Comparison of ENCODE assay signal across 8 mouse cellular contexts in genomic region chr7:141096649-141097056, GRCm38 (mm10). TPM values are rescaled to one million over a fixed set of nuclear protein-coding genes. Genes with fewer than 3 reads are reported as not detected.
DNase-seq lines count a peak whose midpoint lies in the region; ATAC-seq and TF ChIP-seq lines count a peak whose summit lies in the region.

No protein-coding gene starts in this region.

- H3K27ac ChIP-seq in heart, embryonic 16.5 days (ENCODE audit: low read length): peak overlapping the region; percentile 52; the same call in 1 of the 2 replicates
- H3K27ac ChIP-seq in liver, adult 2 months (replicated peaks; ENCODE audit: insufficient read depth, low read depth, low read length): no peak overlapping the region
- H3K27ac ChIP-seq in olfactory bulb, adult 2 months (ENCODE audit: insufficient read depth, low read depth, low read length): no peak overlapping the region
- no peak overlapping the region for H3K27ac ChIP-seq in forebrain, embryonic 11.5 days (ENCODE audit: low read depth, low read length)

- H3K36me3 ChIP-seq in heart, embryonic 16.5 days (ENCODE audit: control insufficient read depth, insufficient read depth): no peaks in the 10 kb centered on the region
- no peaks in the 10 kb centered on the region for H3K36me3 ChIP-seq in liver, adult 2 months (ENCODE audit: control insufficient read depth, insufficient read depth, low read length)
- H3K36me3 ChIP-seq in forebrain, embryonic 11.5 days (ENCODE audit: control insufficient read depth, insufficient read depth, low read length): no peaks in the 10 kb centered on the region

- H3K4me3 ChIP-seq in heart, embryonic 16.5 days (ENCODE audit: low read length): peak overlapping the region; percentile 9
- H3K4me3 ChIP-seq in liver, adult 2 months (ENCODE audit: insufficient read depth, low read depth, low read length): peak overlapping the region; percentile 7; the same call in 1 of the 2 replicates
- H3K4me3 ChIP-seq in olfactory bulb, adult 2 months (ENCODE audit: insufficient read depth, low read depth, low read length): peak overlapping the region; percentile 17; the same call in 1 of the 2 replicates
- H3K4me3 ChIP-seq in forebrain, embryonic 11.5 days (ENCODE audit: low read depth, low read length): no peak overlapping the region

- WGBS in heart, embryonic 16.5 days: 18% methylated on average over 6 of the region's 6 CpGs
- WGBS in liver, adult 2 months: 58% methylated on average over 6 of the region's 6 CpGs
- WGBS in olfactory bulb, adult 2 months: 55% methylated on average over 6 of the region's 6 CpGs
- 44% methylated on average over 6 of the region's 6 CpGs for WGBS in forebrain, embryonic 11.5 days

- peak overlapping the region; percentile 52 for H3K4me2 ChIP-seq in heart, embryonic 16.5 days (ENCODE audit: low read depth, low read length)
- no peak overlapping the region for H3K4me2 ChIP-seq in forebrain, embryonic 11.5 days (ENCODE audit: low read depth, low read length, severe bottlenecking)

- peak; percentile 73 for ATAC-seq in heart, embryonic 16.5 days (replicated peaks; ENCODE audit: extremely low read depth, insufficient read depth, low FRiP score)
- ATAC-seq in forebrain, embryonic 11.5 days (replicated peaks; ENCODE audit: low FRiP score): no peak

- H3K4me1 ChIP-seq in heart, embryonic 16.5 days (ENCODE audit: control insufficient read depth, insufficient read depth, low read length): peaks cover 16% of the 10 kb centered on the region
- H3K4me1 ChIP-seq in liver, adult 2 months (ENCODE audit: control insufficient read depth, insufficient read depth, low read length): peaks cover 18% of the 10 kb centered on the region
- H3K4me1 ChIP-seq in olfactory bulb, adult 2 months (ENCODE audit: control insufficient read depth, insufficient read depth, low read length): peaks cover 16% of the 10 kb centered on the region
- H3K4me1 ChIP-seq in forebrain, embryonic 11.5 days (replicated peaks; ENCODE audit: control insufficient read depth, insufficient read depth, low read length): no peaks in the 10 kb centered on the region

- H3K27me3 ChIP-seq in heart, embryonic 16.5 days (ENCODE audit: control insufficient read depth, insufficient read depth, low read length): peaks cover 8% of the 10 kb centered on the region
- no peaks in the 10 kb centered on the region for H3K27me3 ChIP-seq in liver, adult 2 months (ENCODE audit: control insufficient read depth, insufficient read depth, low read length)
- peaks cover 21% of the 10 kb centered on the region for H3K27me3 ChIP-seq in forebrain, embryonic 11.5 days (ENCODE audit: control insufficient read depth, insufficient read depth, low read length)

- no peak overlapping the region for H3K9ac ChIP-seq in heart, embryonic 16.5 days (ENCODE audit: low read length)
- peak overlapping the region; percentile 2; the same call in 1 of the 2 replicates for H3K9ac ChIP-seq in liver, adult 2 months (ENCODE audit: low read depth, low read length)
- no peak overlapping the region for H3K9ac ChIP-seq in forebrain, embryonic 11.5 days (ENCODE audit: low read length)

- TF ChIP-seq CTCF in liver, adult 2 months (IDR thresholded peaks at IDR 0.05; ENCODE audit: low read depth, low read length): no peak
- TF ChIP-seq CTCF in olfactory bulb, adult 2 months (IDR thresholded peaks at IDR 0.05; ENCODE audit: insufficient read depth, low read depth, low read length): no peak

- H3K79me2 ChIP-seq in liver, adult 2 months (ENCODE audit: control insufficient read depth, insufficient read depth, low read length): no peaks in the 10 kb centered on the region

- peak; percentile 96 for DNase-seq in A20 (ENCODE audit: low read depth, low spot score)
- DNase-seq in adrenal gland, adult 8-10 months: peak; percentile 57
- no peak for DNase-seq in liver, adult 2 months (ENCODE audit: extremely low read depth, low read depth, low spot score)
- no peak for DNase-seq in urinary bladder, adult 18-20 months (ENCODE audit: low spot score in 2 of 2)
- DNase-seq in forebrain, embryonic 11.5 days (ENCODE audit: low spot score): no peak
- DNase-seq in ovary, adult 18-20 months (ENCODE audit: low spot score): no peak

- H3K9me3 ChIP-seq in heart, embryonic 16.5 days (replicated peaks; ENCODE audit: control insufficient read depth, low read length): no peaks in the 10 kb centered on the region
- no peaks in the 10 kb centered on the region for H3K9me3 ChIP-seq in forebrain, embryonic 11.5 days (ENCODE audit: control insufficient read depth, low read length)

- TF ChIP-seq POLR2A in liver, adult 2 months (IDR thresholded peaks at IDR 0.05; ENCODE audit: extremely low read depth, insufficient read depth, low read length): no peak
- TF ChIP-seq POLR2A in olfactory bulb, adult 2 months (IDR thresholded peaks at IDR 0.05; ENCODE audit: insufficient read depth, low read depth, low read length): no peak

RNA-seq across cellular contexts. Expression of gene Sigirr, which starts 3.7 kb away (rescaled TPM):
- 1 to 10 TPM; 4.2 to 5.8 (median 4.8) TPM for total RNA-seq in adrenal gland, adult 8-10 months (2022)
- 7.4 and 8.5 TPM in 2 replicates for polyA plus RNA-seq in heart, embryonic 16.5 days (2015; fragmentation: Nextera tagmentation; extraction: Ambion mirVana)
- 21.8 and 28.5 TPM in 2 replicates for total RNA-seq in liver, adult 2 months (2014; rRNA removed)
- 42.4 and 42.5 TPM in 2 replicates for polyA plus RNA-seq in liver, adult 2 months (2012; rRNA removed)
- not detected in 2 replicates for polyA plus RNA-seq in olfactory bulb, adult 2 months (2012; ENCODE audit: insufficient read depth, insufficient read length, low replicate concordance, missing spikeins)
- 1.2 and 1.8 TPM in 2 replicates for polyA plus RNA-seq in forebrain, embryonic 11.5 days (2014; fragmentation: Nextera tagmentation; extraction: Ambion mirVana)

RNA-seq across cellular contexts. Expression of gene Pkp3, which starts 18.6 kb away (rescaled TPM):
- total RNA-seq in adrenal gland, adult 8-10 months (2022): 1 to 10 TPM; 1.6 to 3.1 (median 2.1) TPM
- 4.1 and 5.2 TPM in 2 replicates for polyA plus RNA-seq in heart, embryonic 16.5 days (2015; fragmentation: Nextera tagmentation; extraction: Ambion mirVana)
- total RNA-seq in liver, adult 2 months (2014; rRNA removed): 0.60 and 0.83 TPM in 2 replicates
- polyA plus RNA-seq in liver, adult 2 months (2012; rRNA removed): 1.9 and 2.0 TPM in 2 replicates
- polyA plus RNA-seq in olfactory bulb, adult 2 months (2012; ENCODE audit: insufficient read depth, insufficient read length, low replicate concordance, missing spikeins): not detected in 2 replicates
- 1.1 and 1.9 TPM in 2 replicates for polyA plus RNA-seq in forebrain, embryonic 11.5 days (2014; fragmentation: Nextera tagmentation; extraction: Ambion mirVana)

RNA-seq across cellular contexts. Expression of gene Ano9, which starts 21.0 kb away (rescaled TPM):
- total RNA-seq in adrenal gland, adult 8-10 months (2022): under 1 TPM in 1 of 4 experiments, not detected in 3; 0.21 TPM
- 0.49 and 1.00 TPM in 2 replicates for polyA plus RNA-seq in heart, embryonic 16.5 days (2015; fragmentation: Nextera tagmentation; extraction: Ambion mirVana)
- not detected in 2 replicates for total RNA-seq in liver, adult 2 months (2014; rRNA removed)
- 0.09 and 0.13 TPM in 2 replicates for polyA plus RNA-seq in liver, adult 2 months (2012; rRNA removed)
- not detected in 2 replicates for polyA plus RNA-seq in olfactory bulb, adult 2 months (2012; ENCODE audit: insufficient read depth, insufficient read length, low replicate concordance, missing spikeins)
- polyA plus RNA-seq in forebrain, embryonic 11.5 days (2014; fragmentation: Nextera tagmentation; extraction: Ambion mirVana): 0.21 and 0.39 TPM in 2 replicates

RNA-seq across cellular contexts. Expression of gene Ptdss2, which starts 25.5 kb away (rescaled TPM):
- total RNA-seq in adrenal gland, adult 8-10 months (2022): 10 to 100 TPM; 36.4 to 46.7 (median 43.0) TPM
- 56.1 and 63.9 TPM in 2 replicates for polyA plus RNA-seq in heart, embryonic 16.5 days (2015; fragmentation: Nextera tagmentation; extraction: Ambion mirVana)
- total RNA-seq in liver, adult 2 months (2014; rRNA removed): 5.2 and 5.4 TPM in 2 replicates
- polyA plus RNA-seq in liver, adult 2 months (2012; rRNA removed): 10.7 and 13.5 TPM in 2 replicates
- not detected in 2 replicates for polyA plus RNA-seq in olfactory bulb, adult 2 months (2012; ENCODE audit: insufficient read depth, insufficient read length, low replicate concordance, missing spikeins)
- 70.9 and 75.3 TPM in 2 replicates for polyA plus RNA-seq in forebrain, embryonic 11.5 days (2014; fragmentation: Nextera tagmentation; extraction: Ambion mirVana)

RNA-seq across cellular contexts. Expression of gene B4galnt4, which starts 35.7 kb away (rescaled TPM):
- total RNA-seq in adrenal gland, adult 8-10 months (2022): 1 to 10 TPM; 2.0 to 6.1 (median 2.7) TPM
- 0.54 and 0.97 TPM in 2 replicates for polyA plus RNA-seq in heart, embryonic 16.5 days (2015; fragmentation: Nextera tagmentation; extraction: Ambion mirVana)
- total RNA-seq in liver, adult 2 months (2014; rRNA removed): 0.09 TPM in 1 of 2 replicates, not detected in the other
- 0.04 and 0.10 TPM in 2 replicates for polyA plus RNA-seq in liver, adult 2 months (2012; rRNA removed)
- not detected in 2 replicates for polyA plus RNA-seq in olfactory bulb, adult 2 months (2012; ENCODE audit: insufficient read depth, insufficient read length, low replicate concordance, missing spikeins)
- polyA plus RNA-seq in forebrain, embryonic 11.5 days (2014; fragmentation: Nextera tagmentation; extraction: Ambion mirVana): 22.3 and 23.5 TPM in 2 replicates

Comparison
In these comparisons a context has a peak if more than half of its experiments do, and no peak if none do; other contexts are left out.
1. DNase-seq: peak in A20 (single experiment) and adrenal gland, adult 8-10 months (single experiment); none in liver, adult 2 months (single experiment), urinary bladder, adult 18-20 months (0 of 2), forebrain, embryonic 11.5 days (single experiment) and ovary, adult 18-20 months (single experiment).